Mouse (Mus musculus): ENCODE data around the gene Gm20458. TPM values are rescaled to one million over a fixed set of nuclear protein-coding genes. Genes with fewer than 3 reads are reported as not detected.

The Gm20458 gene
- polyA plus RNA-seq (2014; fragmentation: Illumina TruSeq; extraction: RNeasy Lipid Tissue Mini Kit (QIAGEN cat#74804); ENCODE audit: low read depth, low replicate concordance), result not detected

DNA sequence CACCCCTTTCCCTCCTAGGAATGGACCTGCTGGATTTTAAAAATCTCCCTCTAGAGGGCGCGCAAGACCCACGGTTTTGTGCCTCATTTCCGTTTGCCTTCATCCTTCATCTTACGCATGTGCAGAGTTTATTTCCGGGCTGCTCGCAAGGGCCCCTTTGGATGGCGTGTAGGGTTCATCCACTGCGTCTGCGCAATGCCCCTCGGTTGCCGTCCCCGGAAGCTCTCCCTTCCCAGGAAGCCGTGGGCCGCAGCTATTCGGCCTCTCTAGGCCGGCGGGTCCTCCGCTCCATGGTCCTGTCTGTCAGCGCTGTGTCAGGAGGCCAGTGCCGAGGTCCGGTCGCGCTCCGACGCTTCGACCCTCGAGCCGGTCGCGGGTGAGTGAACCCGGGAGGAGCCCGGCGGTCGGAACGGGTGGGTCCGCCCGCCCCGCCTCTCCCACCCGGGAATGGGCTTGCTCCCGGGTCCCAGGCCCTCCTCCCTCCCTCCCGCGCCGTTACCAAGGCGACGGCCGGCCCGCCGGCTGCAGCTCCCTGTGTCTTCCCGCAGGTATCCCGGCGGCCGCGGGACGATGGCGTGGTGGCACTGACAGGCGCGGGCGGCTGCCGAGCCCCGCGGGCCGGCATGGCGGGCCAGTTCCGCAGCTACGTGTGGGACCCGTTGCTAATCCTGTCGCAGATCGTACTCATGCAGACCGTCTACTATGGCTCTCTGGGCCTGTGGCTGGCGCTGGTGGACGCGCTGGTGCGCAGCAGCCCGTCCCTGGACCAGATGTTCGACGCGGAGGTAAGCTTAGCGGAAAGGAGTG lies at the start of gene Gm20458:
Gene Gm20458 (plus strand): TSS at position 223 of the 807 bp plus-strand sequence.

DNA sequence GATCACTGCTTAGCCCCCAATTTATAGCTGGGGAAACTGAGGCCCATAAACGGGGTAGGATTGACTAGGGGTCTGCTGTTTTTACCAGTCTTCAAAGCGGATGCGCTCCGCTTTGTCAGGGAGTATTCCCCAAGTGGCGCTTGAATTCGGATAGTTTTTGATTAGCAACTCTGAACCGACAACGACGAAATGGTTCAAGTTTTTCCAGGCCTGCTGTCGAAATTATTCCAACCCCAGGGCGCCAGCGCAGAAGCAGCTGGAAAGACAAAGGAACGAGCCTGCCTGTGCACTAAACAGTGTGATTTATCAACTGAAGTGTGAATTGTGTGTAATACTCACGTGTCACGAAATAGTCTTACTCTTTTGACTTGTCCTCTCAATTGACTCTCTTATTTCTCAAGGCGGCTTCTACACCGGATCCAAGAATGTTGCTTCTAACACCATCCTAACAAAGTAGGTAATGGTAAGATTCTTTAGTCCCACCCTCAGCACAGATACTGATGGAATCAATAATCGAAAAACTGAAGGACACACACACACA lies 17.2 kb upstream of the Gm20458 start, which contains the start of gene Sdc4:
Gene Sdc4 (minus strand): TSS at position 428 of the 541 bp plus-strand sequence.

DNA sequence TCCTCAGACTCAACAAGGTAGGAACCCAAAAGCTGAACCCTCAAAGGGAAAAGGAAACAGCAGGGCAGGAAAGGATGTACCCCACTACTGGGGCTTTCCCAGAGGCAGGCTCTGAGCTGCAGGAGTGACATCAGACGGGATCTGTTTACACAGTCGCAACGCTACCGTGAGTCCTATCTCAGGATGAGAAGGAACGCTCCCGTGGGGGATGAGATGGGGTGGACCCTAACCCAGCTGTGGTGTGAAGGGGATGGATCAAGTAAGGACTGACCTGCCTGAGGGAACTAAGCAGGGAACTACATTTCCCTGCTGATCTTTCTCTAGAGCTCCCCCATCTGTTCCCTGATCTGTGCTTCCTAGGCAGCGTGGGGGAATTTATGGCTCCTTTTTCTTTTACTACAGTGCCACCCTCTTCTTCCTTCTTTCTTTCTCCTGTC lies 3.9 kb upstream of the Gm20458 start, which contains the start of gene Sys1:
Gene Sys1 (plus strand): TSS at position 101 of the 437 bp plus-strand sequence.

DNA sequence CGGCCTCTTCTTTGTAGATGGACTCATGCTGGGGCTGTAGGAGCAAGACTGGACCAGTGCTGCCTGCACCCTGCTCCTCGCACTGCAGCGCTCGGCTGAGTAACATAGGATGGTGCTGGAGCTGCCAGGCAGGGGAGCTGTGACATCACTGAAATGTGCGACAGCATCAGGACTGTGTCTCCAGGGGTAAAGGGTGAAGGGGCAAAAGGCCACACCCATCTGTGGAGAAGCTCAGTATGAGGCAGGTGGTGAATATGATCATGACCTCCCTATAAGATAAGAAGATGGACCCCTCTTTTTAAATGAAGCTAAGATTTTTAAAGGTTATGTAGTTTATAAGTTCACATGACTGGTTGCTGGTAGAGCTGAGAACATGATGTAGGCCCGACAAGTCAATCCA lies 12.9 kb downstream of the Gm20458 start, which contains the start of gene Trp53tg5:
Gene Trp53tg5 (minus strand): TSS at position 101 of the 400 bp plus-strand sequence.

DNA sequence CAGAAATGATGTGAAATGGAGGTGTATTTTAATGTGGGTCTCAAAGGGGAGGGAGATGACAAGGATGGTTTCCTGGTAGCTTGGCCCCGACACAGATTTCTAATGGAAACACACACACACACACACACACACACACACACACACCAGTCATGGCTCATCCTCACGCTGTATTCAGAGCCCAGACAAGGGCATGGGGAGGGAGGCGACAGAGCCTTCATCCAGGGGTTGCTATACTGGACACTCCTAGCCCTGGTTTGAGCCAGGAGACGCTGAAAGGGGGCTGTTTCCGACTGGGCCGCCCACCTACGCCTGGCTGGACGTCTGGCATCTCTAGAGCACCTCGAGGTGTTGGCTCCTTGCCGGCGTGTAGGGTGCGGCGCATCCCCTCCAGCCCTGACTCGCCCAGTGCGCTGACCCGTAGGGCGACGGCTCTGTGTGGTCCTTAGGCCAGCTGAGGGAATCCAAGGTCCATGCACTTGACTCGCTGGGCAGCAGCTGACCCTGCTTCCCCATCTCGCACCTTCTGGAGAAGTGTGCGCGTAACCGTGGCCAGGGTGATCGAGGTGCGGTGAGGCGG lies 25.0 kb downstream of the Gm20458 start, which contains the start of gene Dbndd2:
Gene Dbndd2 (plus strand): TSS at position 426 of the 577 bp plus-strand sequence.

DNA sequence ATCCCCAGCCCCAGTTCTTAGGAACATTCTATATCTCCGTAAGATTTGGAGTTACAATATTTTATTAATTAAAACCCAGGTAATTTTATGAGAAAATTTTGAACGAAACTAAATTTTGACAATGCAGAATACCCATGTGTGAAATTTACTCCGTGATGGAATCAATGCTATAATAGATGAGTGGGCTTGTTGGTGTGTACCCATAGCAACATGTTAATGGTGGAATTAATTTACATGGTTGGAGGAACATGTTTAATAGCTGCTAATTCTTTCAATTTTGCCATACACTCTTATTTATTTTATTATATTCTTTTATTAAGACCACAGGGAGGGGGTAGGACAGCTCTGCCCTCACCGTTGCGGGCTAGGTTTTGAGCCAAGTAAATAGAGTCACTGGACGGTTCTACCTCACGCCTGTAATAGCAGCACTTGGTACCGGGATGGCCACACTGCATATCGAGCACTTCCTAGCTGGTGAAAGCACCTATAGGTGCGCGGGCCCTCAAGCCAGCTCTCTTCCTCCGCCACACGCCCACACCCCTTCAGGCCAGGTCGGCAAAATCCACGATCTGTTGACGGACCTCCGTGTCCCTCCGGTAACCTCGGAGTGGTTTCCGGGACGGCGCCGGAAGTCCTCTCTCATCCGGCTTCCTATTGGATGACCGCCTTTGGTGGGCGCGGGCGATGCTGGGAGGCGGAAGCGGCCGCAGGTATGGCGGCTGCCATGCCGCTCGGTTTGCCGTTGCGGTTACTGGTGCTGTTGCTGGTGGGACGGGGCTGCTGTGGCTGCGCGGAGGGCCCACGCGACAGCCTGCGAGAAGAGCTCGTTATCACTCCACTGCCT lies 36.3 kb downstream of the Gm20458 start, which contains the start of gene Pigt:
Gene Pigt (plus strand): TSS at position 674 of the 844 bp plus-strand sequence.

Other genes starting within 250 kb of the Gm20458 start
- 0.62 TPM for gene Wfdc15b, start 239.3 kb upstream of the Gm20458 start, polyA plus RNA-seq (2014; fragmentation: Illumina TruSeq; extraction: RNeasy Lipid Tissue Mini Kit (QIAGEN cat#74804); ENCODE audit: low read depth, low replicate concordance)
- gene Svs2, start 222.5 kb upstream of the Gm20458 start, polyA plus RNA-seq (2014; fragmentation: Illumina TruSeq; extraction: RNeasy Lipid Tissue Mini Kit (QIAGEN cat#74804); ENCODE audit: low read depth, low replicate concordance), result not detected
- gene Svs3b, start 204.3 kb upstream of the Gm20458 start, polyA plus RNA-seq (2014; fragmentation: Illumina TruSeq; extraction: RNeasy Lipid Tissue Mini Kit (QIAGEN cat#74804); ENCODE audit: low read depth, low replicate concordance), result 0.50 TPM
- 1.5 TPM for gene Svs4, start 182.5 kb upstream of the Gm20458 start, polyA plus RNA-seq (2014; fragmentation: Illumina TruSeq; extraction: RNeasy Lipid Tissue Mini Kit (QIAGEN cat#74804); ENCODE audit: low read depth, low replicate concordance)
- gene Svs3a, start 171.7 kb upstream of the Gm20458 start, polyA plus RNA-seq (2014; fragmentation: Illumina TruSeq; extraction: RNeasy Lipid Tissue Mini Kit (QIAGEN cat#74804); ENCODE audit: low read depth, low replicate concordance), result not detected
- 3.8 TPM for gene Svs6, start 144.2 kb upstream of the Gm20458 start, polyA plus RNA-seq (2014; fragmentation: Illumina TruSeq; extraction: RNeasy Lipid Tissue Mini Kit (QIAGEN cat#74804); ENCODE audit: low read depth, low replicate concordance)
- gene Svs5, start 128.2 kb upstream of the Gm20458 start, polyA plus RNA-seq (2014; fragmentation: Illumina TruSeq; extraction: RNeasy Lipid Tissue Mini Kit (QIAGEN cat#74804); ENCODE audit: low read depth, low replicate concordance), result 8.0 TPM
- 0.27 TPM for gene Slpi, start 71.9 kb upstream of the Gm20458 start, polyA plus RNA-seq (2014; fragmentation: Illumina TruSeq; extraction: RNeasy Lipid Tissue Mini Kit (QIAGEN cat#74804); ENCODE audit: low read depth, low replicate concordance)
- not detected for gene Rbpjl, start 57.8 kb upstream of the Gm20458 start, polyA plus RNA-seq (2014; fragmentation: Illumina TruSeq; extraction: RNeasy Lipid Tissue Mini Kit (QIAGEN cat#74804); ENCODE audit: low read depth, low replicate concordance)
- gene Matn4, start 55.8 kb upstream of the Gm20458 start, polyA plus RNA-seq (2014; fragmentation: Illumina TruSeq; extraction: RNeasy Lipid Tissue Mini Kit (QIAGEN cat#74804); ENCODE audit: low read depth, low replicate concordance), result not detected
- 23.5 TPM for gene Sdc4, start 17.1 kb upstream of the Gm20458 start, polyA plus RNA-seq (2014; fragmentation: Illumina TruSeq; extraction: RNeasy Lipid Tissue Mini Kit (QIAGEN cat#74804); ENCODE audit: low read depth, low replicate concordance)
- 6.3 TPM for gene Sys1, start 4.0 kb upstream of the Gm20458 start, polyA plus RNA-seq (2014; fragmentation: Illumina TruSeq; extraction: RNeasy Lipid Tissue Mini Kit (QIAGEN cat#74804); ENCODE audit: low read depth, low replicate concordance)
- gene Trp53tg5, start 12.8 kb downstream of the Gm20458 start, polyA plus RNA-seq (2014; fragmentation: Illumina TruSeq; extraction: RNeasy Lipid Tissue Mini Kit (QIAGEN cat#74804); ENCODE audit: low read depth, low replicate concordance), result 308 TPM
- 0.98 TPM for gene Dbndd2, start 25.1 kb downstream of the Gm20458 start, polyA plus RNA-seq (2014; fragmentation: Illumina TruSeq; extraction: RNeasy Lipid Tissue Mini Kit (QIAGEN cat#74804); ENCODE audit: low read depth, low replicate concordance)
- gene Pigt, start 36.6 kb downstream of the Gm20458 start, polyA plus RNA-seq (2014; fragmentation: Illumina TruSeq; extraction: RNeasy Lipid Tissue Mini Kit (QIAGEN cat#74804); ENCODE audit: low read depth, low replicate concordance), result 8.8 TPM
- gene Wfdc2, start 101.4 kb downstream of the Gm20458 start, polyA plus RNA-seq (2014; fragmentation: Illumina TruSeq; extraction: RNeasy Lipid Tissue Mini Kit (QIAGEN cat#74804); ENCODE audit: low read depth, low replicate concordance), result not detected
- gene Spint3, start 112.5 kb downstream of the Gm20458 start, polyA plus RNA-seq (2014; fragmentation: Illumina TruSeq; extraction: RNeasy Lipid Tissue Mini Kit (QIAGEN cat#74804); ENCODE audit: low read depth, low replicate concordance), result not detected
- gene Wfdc6a, start 124.5 kb downstream of the Gm20458 start, polyA plus RNA-seq (2014; fragmentation: Illumina TruSeq; extraction: RNeasy Lipid Tissue Mini Kit (QIAGEN cat#74804); ENCODE audit: low read depth, low replicate concordance), result 17.8 TPM
- 83.7 TPM for gene Eppin, start 132.6 kb downstream of the Gm20458 start, polyA plus RNA-seq (2014; fragmentation: Illumina TruSeq; extraction: RNeasy Lipid Tissue Mini Kit (QIAGEN cat#74804); ENCODE audit: low read depth, low replicate concordance)
- 2.2 TPM for gene Wfdc6b, start 152.6 kb downstream of the Gm20458 start, polyA plus RNA-seq (2014; fragmentation: Illumina TruSeq; extraction: RNeasy Lipid Tissue Mini Kit (QIAGEN cat#74804); ENCODE audit: low read depth, low replicate concordance)
- 1.6 TPM for gene Wfdc8, start 152.7 kb downstream of the Gm20458 start, polyA plus RNA-seq (2014; fragmentation: Illumina TruSeq; extraction: RNeasy Lipid Tissue Mini Kit (QIAGEN cat#74804); ENCODE audit: low read depth, low replicate concordance)
- gene Wfdc16, start 177.8 kb downstream of the Gm20458 start, polyA plus RNA-seq (2014; fragmentation: Illumina TruSeq; extraction: RNeasy Lipid Tissue Mini Kit (QIAGEN cat#74804); ENCODE audit: low read depth, low replicate concordance), result 2.0 TPM
- 15.1 TPM for gene Wfdc10, start 195.1 kb downstream of the Gm20458 start, polyA plus RNA-seq (2014; fragmentation: Illumina TruSeq; extraction: RNeasy Lipid Tissue Mini Kit (QIAGEN cat#74804); ENCODE audit: low read depth, low replicate concordance)
- gene Wfdc9, start 195.6 kb downstream of the Gm20458 start, polyA plus RNA-seq (2014; fragmentation: Illumina TruSeq; extraction: RNeasy Lipid Tissue Mini Kit (QIAGEN cat#74804); ENCODE audit: low read depth, low replicate concordance), result not detected
- gene Wfdc11, start 213.1 kb downstream of the Gm20458 start, polyA plus RNA-seq (2014; fragmentation: Illumina TruSeq; extraction: RNeasy Lipid Tissue Mini Kit (QIAGEN cat#74804); ENCODE audit: low read depth, low replicate concordance), result not detected
- gene Wfdc13, start 224.1 kb downstream of the Gm20458 start, polyA plus RNA-seq (2014; fragmentation: Illumina TruSeq; extraction: RNeasy Lipid Tissue Mini Kit (QIAGEN cat#74804); ENCODE audit: low read depth, low replicate concordance), result 2.2 TPM
- gene Spint4, start 237.5 kb downstream of the Gm20458 start, polyA plus RNA-seq (2014; fragmentation: Illumina TruSeq; extraction: RNeasy Lipid Tissue Mini Kit (QIAGEN cat#74804); ENCODE audit: low read depth, low replicate concordance), result not detected

All from testis, adult 10 weeks (tissue).